Mouse (Mus musculus): Measurements from ENCODE around the gene Pygo1.
A peak's percentile ranks its signal among the peaks of the same experiment; 100 is the strongest.

Gene Pygo1

GRCm38 (mm10) chr9:72991420-72991819 lies 66.0 kb downstream of the Pygo1 start:
- no peak for DNase-seq (ENCODE audit: low read depth, low spot score)

- no peak for DNase-seq (ENCODE audit: low read depth, low spot score)
Observed at GRCm38 (mm10) chr9:72992576-72992975, 67.1 kb downstream of the Pygo1 start.

- peak; percentile 27 for DNase-seq (ENCODE audit: low read depth, low spot score)
Observed at GRCm38 (mm10) chr9:72996167-72996566, 70.7 kb downstream of the Pygo1 start.

- no peak for DNase-seq (ENCODE audit: low read depth, low spot score)
Observed at GRCm38 (mm10) chr9:72996806-72997205, 71.4 kb downstream of the Pygo1 start.

- DNase-seq (ENCODE audit: low read depth, low spot score) = no peak
Observed at GRCm38 (mm10) chr9:73000487-73000886, 75.0 kb downstream of the Pygo1 start.

GRCm38 (mm10) chr9:73001314-73002011 lies 76.0 kb downstream of the Pygo1 start:
- DNase-seq (ENCODE audit: low read depth, low spot score) = no peak
